Mouse (Mus musculus) midbrain, embryonic 16.5 days (tissue): Measurements from ENCODE around the gene Pamr1. TPM values are rescaled to one million over a fixed set of nuclear protein-coding genes. Genes with fewer than 3 reads are reported as not detected.
A peak's percentile ranks its signal among the peaks of the same experiment; 100 is the strongest.

Experiments used
- ATAC-seq: fragments of 200-750 bp; cut with Nextera tagmentation; 2 replicates; pipeline ENCODE4 v1.8.0; 2017; ENCODE audit warnings: moderate TSS enrichment
- H3K27ac ChIP-seq: fragments of 300-500 bp; sonication (generic); 2 replicates; pipeline ENCODE4 v1.5.1; 2014; ENCODE audit warnings: mild to moderate bottlenecking, low read length, mixed read lengths
- H3K27me3 ChIP-seq: fragments of 300-500 bp; sonication (generic); 2 replicates; pipeline ENCODE4 v1.6.1; 2014; ENCODE audit warnings: low read depth, low read length, mixed read lengths; ENCODE audit not compliant: control insufficient read depth, insufficient read depth
- H3K36me3 ChIP-seq: fragments of 300-500 bp; sonication (generic); 2 replicates; pipeline ENCODE4 v1.6.1; 2014; ENCODE audit warnings: mild to moderate bottlenecking, low read length, moderate library complexity, mixed read lengths; ENCODE audit not compliant: control insufficient read depth, insufficient read depth
- H3K4me1 ChIP-seq: fragments of 300-500 bp; sonication (generic); 2 replicates; pipeline ENCODE4 v1.6.1; 2014; ENCODE audit warnings: mild to moderate bottlenecking, low read length, mixed read lengths; ENCODE audit not compliant: control insufficient read depth, insufficient read depth
- H3K4me2 ChIP-seq: fragments of 300-500 bp; sonication (generic); 2 replicates; pipeline ENCODE4 v1.6.1; 2014; ENCODE audit warnings: mild to moderate bottlenecking, low read length, mixed read lengths
- H3K4me3 ChIP-seq: fragments of 300-500 bp; sonication (generic); 2 replicates; pipeline ENCODE4 v1.5.1; 2014; ENCODE audit warnings: low read depth, mild to moderate bottlenecking, low read length, moderate library complexity, mixed read lengths
- H3K9ac ChIP-seq: fragments of 300-500 bp; sonication (generic); 2 replicates; pipeline ENCODE4 v1.6.1; 2014; ENCODE audit warnings: low read depth, low read length, mixed read lengths
- H3K9me3 ChIP-seq: fragments of 300-500 bp; sonication (generic); replicated peaks from 2 replicates; pipeline ENCODE4 v1.6.1; 2014; ENCODE audit warnings: mild to moderate bottlenecking, low read length, mixed read lengths; ENCODE audit not compliant: control insufficient read depth, poor library complexity, severe bottlenecking
- WGBS: fragments of 180-500 bp; shearing (Covaris S2); extraction: QIAGEN DNeasy Blood & Tissue Kit; methylation state at CpG from one replicate; pipeline ENCODE4 v1.1.7; 2014; 5-methylcytosine and 5-hydroxymethylcytosine counted together
- polyA plus RNA-seq: library from polyadenylated mRNA; unstranded; fragments of >200 nt; fragmentation: Nextera tagmentation; extraction: Ambion mirVana; gene quantifications from 2 replicates; pipeline ENCODE4 v1.2.1, GENCODE M21; 2015

Pamr1 gene
- polyA plus RNA-seq, 1 experiment from 2014 or later, result 8.4 TPM

GRCm38 (mm10) chr2:102650322-102650721, 100.5 kb downstream of the Pamr1 start:
- Histone ChIP-seq H3K4me1 (no peaks in the 10 kb centered on the region), H3K27me3 (no peaks in the 10 kb centered on the region), H3K9me3 (no peaks in the 10 kb centered on the region), H3K36me3 (no peaks in the 10 kb centered on the region), H3K4me2 (no peak overlapping the region), H3K4me3 (no peak overlapping the region), H3K9ac (no peak overlapping the region), H3K27ac (no peak overlapping the region)
- no peak; the same call in 1 of the 2 replicates for ATAC-seq
- WGBS, result 61% methylated on average over 4 of the region's 4 CpGs

GRCm38 (mm10) chr2:102655966-102656725, 106.3 kb downstream of the Pamr1 start:
- Histone ChIP-seq H3K9me3 (no peaks in the 10 kb centered on the region), H3K4me3 (no peak overlapping the region), H3K27me3 (no peaks in the 10 kb centered on the region), H3K9ac (no peak overlapping the region), H3K27ac (no peak overlapping the region), H3K4me1 (peaks cover 17% of the 10 kb centered on the region), H3K4me2 (no peak overlapping the region), H3K36me3 (no peaks in the 10 kb centered on the region)
- no peak for ATAC-seq
- 25% methylated on average over 8 of the region's 8 CpGs for WGBS

GRCm38 (mm10) chr2:102657726-102658125, 107.9 kb downstream of the Pamr1 start:
- no peaks in the 10 kb centered on the region for H3K36me3 ChIP-seq
- no peaks in the 10 kb centered on the region for H3K9me3 ChIP-seq
- H3K27ac ChIP-seq, result peak overlapping the region; percentile 92; the same call in 1 of the 2 replicates
- H3K27me3 ChIP-seq, result no peaks in the 10 kb centered on the region
- H3K4me3 ChIP-seq, result peak overlapping the region; percentile 85
- peaks cover 33% of the 10 kb centered on the region for H3K4me1 ChIP-seq
- WGBS, result 2% methylated on average over 7 of the region's 7 CpGs
- H3K4me2 ChIP-seq, result peak overlapping the region; percentile 77
- ATAC-seq, result no peak
- peak overlapping the region; percentile 90 for H3K9ac ChIP-seq

GRCm38 (mm10) chr2:102658163-102658660, 108.4 kb downstream of the Pamr1 start, which contains the start of gene Slc1a2:
Gene Slc1a2, plus strand, starts transcription at chr2:102658659.
- peak within 1 kb of the TSS; percentile 85 for H3K4me3 ChIP-seq
- no peaks in the 10 kb centered on the region for H3K27me3 ChIP-seq
- peak within 1 kb of the TSS; percentile 77 for H3K4me2 ChIP-seq
- H3K4me1 ChIP-seq, result peaks cover 38% of the 10 kb centered on the region
- H3K9ac ChIP-seq, result peak within 1 kb of the TSS; percentile 90
- no peaks in the 10 kb centered on the region for H3K9me3 ChIP-seq
- peak within 1 kb of the TSS; percentile 92 for H3K27ac ChIP-seq
- peak; percentile 46 for ATAC-seq
- 0% methylated on average over 20 of the region's 20 CpGs for WGBS
- H3K36me3 ChIP-seq, result no peaks in the 10 kb centered on the region

- peak overlapping the region; percentile 85 for H3K4me3 ChIP-seq
Measured at GRCm38 (mm10) chr2:102658661-102659520, 109.1 kb downstream of the Pamr1 start.

GRCm38 (mm10) chr2:102659521-102659830, 109.7 kb downstream of the Pamr1 start:
- ATAC-seq, result peak; percentile 25; the same call in 1 of the 2 replicates
- H3K4me1 ChIP-seq, result peaks cover 46% of the 10 kb centered on the region

More at GRCm38 (mm10) chr2:102658661-102659520, 109.1 kb downstream of the Pamr1 start:
- Histone ChIP-seq H3K36me3 (no peaks in the 10 kb centered on the region), H3K9me3 (no peaks in the 10 kb centered on the region), H3K4me2 (peak overlapping the region; percentile 77), H3K4me1 (peaks cover 43% of the 10 kb centered on the region), H3K27me3 (no peaks in the 10 kb centered on the region), H3K27ac (peak overlapping the region; percentile 92), H3K9ac (peak overlapping the region; percentile 90)
- peak; percentile 92 for ATAC-seq
- WGBS, result under 1% methylated on average over 62 of the region's 80 CpGs

GRCm38 (mm10) chr2:102661052-102661451, 111.2 kb downstream of the Pamr1 start:
- Histone ChIP-seq H3K9me3 (no peaks in the 10 kb centered on the region), H3K36me3 (no peaks in the 10 kb centered on the region), H3K27me3 (no peaks in the 10 kb centered on the region), H3K4me3 (peak overlapping the region; percentile 85), H3K4me1 (peaks cover 46% of the 10 kb centered on the region), H3K4me2 (peak overlapping the region; percentile 77), H3K27ac (peak overlapping the region; percentile 25), H3K9ac (peak overlapping the region; percentile 31)
- ATAC-seq, result no peak
- WGBS, result 44% methylated on average over 2 of the region's 2 CpGs

More at GRCm38 (mm10) chr2:102659521-102659830, 109.7 kb downstream of the Pamr1 start:
- H3K9ac ChIP-seq, result peak overlapping the region; percentile 90
- H3K27me3 ChIP-seq, result no peaks in the 10 kb centered on the region
- WGBS, result 0% methylated on average over 8 of the region's 10 CpGs
- peak overlapping the region; percentile 92 for H3K27ac ChIP-seq
- no peaks in the 10 kb centered on the region for H3K9me3 ChIP-seq
- no peaks in the 10 kb centered on the region for H3K36me3 ChIP-seq
- peak overlapping the region; percentile 77 for H3K4me2 ChIP-seq
- H3K4me3 ChIP-seq, result peak overlapping the region; percentile 85

GRCm38 (mm10) chr2:102662911-102663310, 113.1 kb downstream of the Pamr1 start:
- Histone ChIP-seq H3K4me3 (no peak overlapping the region), H3K4me2 (peak overlapping the region; percentile 77), H3K9me3 (no peaks in the 10 kb centered on the region), H3K9ac (0 out of 2 replicates have a peak overlapping the region, but pooled peaks have one; percentile 39), H3K27ac (peak overlapping the region; percentile 69), H3K27me3 (no peaks in the 10 kb centered on the region), H3K36me3 (no peaks in the 10 kb centered on the region), H3K4me1 (peaks cover 40% of the 10 kb centered on the region)
- WGBS, result 25% methylated on average over 9 of the region's 9 CpGs
- no peak for ATAC-seq
